Mouse (Mus musculus) ovary, postnatal 36 days (tissue): ENCODE measurements around the gene Tle3.

ENCODE experiments used
- DNase-seq: peaks from one replicate; pipeline ENCODE4 v3.0.0; 2022; ENCODE audit warnings: low spot score, mixed read lengths

Tle3 gene

GRCm38 (mm10) chr9:61435191-61435989 is 63.2 kb downstream of the Tle3 start:
- peak; percentile 37 for DNase-seq

GRCm38 (mm10) chr9:61436104-61436503 is 63.9 kb downstream of the Tle3 start:
- no peak for DNase-seq

DNA sequence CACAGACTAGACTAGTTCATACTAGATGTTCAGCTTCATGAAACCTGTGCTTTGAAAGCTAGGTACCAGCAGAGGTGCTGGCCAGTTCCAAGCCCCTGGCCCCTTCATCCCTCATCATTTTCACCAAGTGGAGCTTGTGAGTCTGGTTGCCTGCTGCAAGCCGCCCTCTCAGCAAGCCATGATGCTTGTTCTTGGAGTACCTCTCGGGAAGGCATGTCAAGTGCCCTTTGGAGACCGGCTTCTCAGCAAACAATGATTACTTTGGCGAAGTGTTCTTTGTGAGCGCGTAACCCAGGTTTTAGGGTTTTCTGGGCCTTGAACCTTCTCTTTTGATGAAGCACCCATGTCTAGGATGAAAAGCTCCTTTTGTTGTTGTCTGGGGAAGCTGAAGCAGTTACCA is 64.6 kb downstream of the Tle3 start:
- no peak for DNase-seq

GRCm38 (mm10) chr9:61439092-61439491 is 66.9 kb downstream of the Tle3 start:
- peak; percentile 30 for DNase-seq

GRCm38 (mm10) chr9:61439979-61440378 is 67.8 kb downstream of the Tle3 start:
- no peak for DNase-seq

GRCm38 (mm10) chr9:61441206-61441913 is 69.2 kb downstream of the Tle3 start:
- DNase-seq = no peak

GRCm38 (mm10) chr9:61442951-61443630 is 70.9 kb downstream of the Tle3 start:
- DNase-seq = no peak

DNA sequence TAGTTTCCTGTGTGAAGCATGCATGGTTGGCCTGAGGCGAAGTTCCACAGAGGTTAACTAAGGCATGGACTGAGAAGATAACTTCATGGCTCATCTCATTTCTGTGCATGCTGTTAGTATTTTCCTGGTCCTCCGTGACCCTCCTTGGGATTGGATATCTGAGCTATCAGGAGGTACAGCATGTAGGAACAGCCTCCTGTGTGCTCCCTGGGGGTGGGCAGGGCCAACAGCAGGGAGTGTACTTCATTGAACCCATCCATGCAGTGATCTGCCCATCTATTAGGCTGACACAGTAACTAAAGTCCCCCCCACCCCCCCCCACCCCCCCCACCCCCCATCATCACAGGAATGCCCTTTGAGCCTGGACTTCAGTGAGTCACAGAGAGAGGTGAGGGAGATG is 73.0 kb downstream of the Tle3 start:
- no peak for DNase-seq

DNA sequence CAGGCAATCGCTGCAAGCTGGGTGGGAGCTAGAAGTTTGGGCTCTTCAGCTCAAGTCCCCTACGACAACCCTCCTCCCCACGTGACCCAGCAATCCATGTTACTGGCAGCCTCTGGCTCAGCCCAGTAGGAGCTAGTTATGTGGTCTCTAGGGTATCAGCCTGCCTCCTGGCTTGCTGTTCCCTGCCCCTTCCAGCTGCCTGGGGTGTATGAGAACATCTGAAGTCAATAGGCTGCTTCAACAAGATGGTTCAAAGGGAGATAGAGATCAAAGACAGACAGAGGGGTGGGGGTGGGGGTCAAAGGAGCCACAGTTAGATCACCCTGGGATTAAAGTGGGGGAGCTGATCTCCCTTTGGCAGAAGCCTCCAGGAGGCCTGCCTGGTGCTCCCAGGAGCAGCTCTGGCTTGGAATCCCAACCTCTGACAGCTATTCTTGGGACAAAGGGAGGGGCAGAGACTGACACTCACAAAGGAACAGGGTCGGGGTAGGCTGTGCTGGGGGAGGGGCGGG is 73.6 kb downstream of the Tle3 start:
- DNase-seq = no peak

- no peak for DNase-seq
Observed at GRCm38 (mm10) chr9:61446965-61447364, 74.8 kb downstream of the Tle3 start.

DNA sequence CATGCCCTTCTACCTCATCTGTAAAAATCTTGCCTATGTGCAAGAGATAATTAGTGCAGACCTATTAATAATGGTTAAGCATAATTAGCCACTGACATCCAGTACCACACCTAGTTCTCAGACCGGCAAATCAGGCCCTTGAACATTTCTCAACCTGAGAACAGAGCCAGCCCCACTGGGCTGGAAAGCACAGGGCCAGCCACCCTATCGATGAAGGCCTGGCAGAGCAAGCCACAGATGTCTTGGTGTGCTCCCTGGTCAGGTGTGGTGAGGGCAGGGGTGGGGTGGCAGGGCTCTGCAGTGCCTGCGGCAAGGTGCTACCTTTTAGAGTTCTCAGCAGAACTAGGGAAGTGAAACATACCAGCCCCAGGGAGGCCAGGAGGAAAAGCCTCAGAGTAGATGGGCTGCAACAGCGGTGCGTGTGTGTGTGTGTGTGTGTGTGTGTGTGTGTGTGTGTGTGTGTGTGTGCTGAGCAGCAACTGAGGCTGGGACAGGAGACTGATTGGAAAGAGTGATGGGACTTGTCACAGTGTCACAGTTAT is 77.3 kb downstream of the Tle3 start:
- DNase-seq = no peak

DNA sequence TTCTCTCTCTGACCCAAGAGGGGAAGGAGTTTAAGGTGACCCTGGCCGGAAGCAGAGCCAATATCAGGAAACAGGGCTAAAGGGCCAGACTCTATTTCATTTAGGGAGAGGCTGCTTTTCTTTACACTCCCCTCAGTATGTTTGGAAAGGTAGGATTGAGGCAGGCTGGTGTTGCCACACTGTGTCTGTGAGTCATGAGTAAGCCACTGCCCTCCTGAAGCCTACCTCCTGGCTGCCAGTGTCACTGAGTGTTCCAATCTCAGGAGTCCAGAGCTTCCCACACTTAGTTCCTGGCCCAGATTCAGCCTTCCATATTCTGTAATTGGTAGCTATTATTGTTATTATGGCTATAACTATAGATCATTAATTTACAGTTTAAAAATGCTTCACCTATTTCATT is 79.9 kb downstream of the Tle3 start:
- no peak for DNase-seq

DNA sequence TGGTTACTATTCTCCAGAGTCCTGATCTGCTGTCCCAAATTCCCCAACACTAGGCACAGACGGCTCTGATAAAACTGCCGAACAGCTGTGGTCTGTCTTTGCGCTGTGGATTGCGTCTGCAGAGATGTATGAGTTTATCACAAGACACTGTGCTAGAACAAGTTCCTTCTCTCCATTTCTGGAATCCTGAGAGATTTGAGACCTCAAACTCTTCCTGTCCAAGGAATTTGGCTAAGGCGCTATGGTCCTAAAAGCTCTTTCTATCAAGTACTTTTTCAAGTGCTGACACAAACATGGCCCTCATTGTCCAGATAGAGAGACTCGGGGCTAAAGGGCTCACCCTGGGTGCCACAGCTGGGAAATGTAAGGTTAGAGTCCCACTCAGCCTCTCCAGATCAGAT is 83.7 kb downstream of the Tle3 start:
- DNase-seq = no peak

DNA sequence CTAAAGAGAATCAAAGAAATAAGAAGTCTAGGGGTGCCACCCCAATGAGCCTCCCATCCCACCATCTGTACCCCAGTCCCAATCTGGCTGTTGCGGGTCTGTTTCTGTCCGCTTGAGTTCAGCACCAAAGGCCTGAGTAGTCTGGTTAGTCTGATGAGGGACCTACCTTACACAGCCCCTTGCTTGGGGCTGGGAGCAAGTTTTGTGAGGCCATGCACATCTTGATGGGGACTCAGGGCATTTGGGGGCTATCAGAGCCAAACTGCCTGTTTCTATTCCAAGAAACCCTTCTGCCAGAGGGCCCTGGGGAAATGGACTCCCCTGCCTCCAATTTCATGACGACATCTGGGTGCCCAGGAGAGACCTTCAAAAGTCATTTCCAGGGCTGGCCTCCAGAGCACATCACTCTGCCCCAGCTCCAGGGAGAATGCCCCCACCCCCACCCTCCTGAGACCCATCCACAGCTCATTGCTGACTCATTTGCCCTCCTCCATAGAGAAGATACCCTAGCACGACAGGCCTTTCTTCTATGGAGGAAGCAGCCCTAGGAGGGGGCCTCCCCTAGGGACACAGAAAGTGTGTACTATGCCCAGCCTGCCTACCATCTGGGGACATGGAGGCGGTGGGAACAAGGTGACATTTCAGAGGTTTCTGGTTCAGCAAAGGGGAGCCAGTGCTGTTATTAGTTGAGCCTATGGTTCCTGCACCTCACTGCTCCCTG is 84.4 kb downstream of the Tle3 start:
- no peak for DNase-seq

DNA sequence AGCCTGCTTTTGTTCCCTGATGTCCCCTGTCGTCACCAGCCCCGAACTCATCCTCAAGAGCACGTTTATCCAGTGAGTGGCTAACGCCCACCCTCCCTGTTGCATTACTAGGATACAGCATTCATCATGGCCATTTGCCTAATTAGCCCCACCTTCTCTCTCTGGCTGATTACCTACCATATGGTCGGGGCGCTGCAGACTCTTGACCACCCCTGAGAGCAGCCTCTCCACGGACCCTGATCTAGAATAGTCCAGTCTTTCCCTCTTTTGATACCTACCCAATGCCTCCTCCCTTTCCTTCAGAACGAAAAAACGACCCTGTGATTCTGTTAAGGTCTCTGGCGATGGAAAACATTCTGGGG is 85.0 kb downstream of the Tle3 start:
- DNase-seq = no peak

DNA sequence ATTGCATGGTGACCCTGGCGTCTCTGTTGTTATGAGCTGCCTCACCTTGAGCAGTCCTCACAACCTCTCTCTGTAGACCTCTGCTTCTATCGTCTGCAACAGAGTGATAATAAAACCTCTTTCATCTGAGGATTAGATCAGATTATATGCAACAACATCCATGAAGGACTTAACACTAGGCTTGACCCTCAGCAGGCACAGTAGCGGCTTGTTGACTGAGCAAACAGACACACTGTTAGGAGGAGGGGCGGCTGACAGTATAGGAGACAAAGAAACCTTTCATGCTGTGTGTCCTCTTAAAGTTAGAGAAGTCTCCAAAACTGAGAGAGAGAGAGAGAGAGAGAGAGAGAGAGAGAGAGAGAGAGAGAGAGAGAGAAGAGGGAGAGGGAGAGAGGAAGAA is 89.7 kb downstream of the Tle3 start:
- DNase-seq = no peak

GRCm38 (mm10) chr9:61467436-61467835 is 95.3 kb downstream of the Tle3 start:
- no peak for DNase-seq
